Mouse (Mus musculus) midbrain, embryonic 12.5 days (tissue): ENCODE measurements at regions not wholly inside any gene's neighbourhood (a gene's known extent, or its start where the extent isn't known, plus 50 kb on each side); places are given as distances from the start of the nearest gene placed in this dataset.
"Not testable (repeated sequence)": the region's sequence is repeated elsewhere in the genome, so short reads cannot be mapped to it uniquely, and the experiment has no call there.

Experiments used
- ATAC-seq: fragments of 200-750 bp; cut with Nextera tagmentation; 2 replicates; pipeline ENCODE4 v1.8.0; 2017; ENCODE audit warnings: low read depth, moderate TSS enrichment, moderate library complexity; ENCODE audit not compliant: low FRiP score
- H3K27ac ChIP-seq: fragments of 300-500 bp; sonication (generic); replicated peaks from 2 replicates; pipeline ENCODE4 v1.5.1; 2016; ENCODE audit warnings: mild to moderate bottlenecking
- H3K27me3 ChIP-seq: fragments of 300-500 bp; sonication (generic); 2 replicates; pipeline ENCODE4 v1.6.1; 2016; ENCODE audit warnings: mild to moderate bottlenecking
- H3K36me3 ChIP-seq: fragments of 300-500 bp; sonication (generic); 2 replicates; pipeline ENCODE4 v1.6.1; 2016
- H3K4me1 ChIP-seq: fragments of 300-500 bp; sonication (generic); 2 replicates; pipeline ENCODE4 v1.6.1; 2016
- H3K4me2 ChIP-seq: fragments of 300-500 bp; sonication (generic); replicated peaks from 2 replicates; pipeline ENCODE4 v1.6.1; 2016; ENCODE audit warnings: mild to moderate bottlenecking, moderate library complexity
- H3K4me3 ChIP-seq: fragments of 300-500 bp; sonication (generic); 2 replicates; pipeline ENCODE4 v1.5.1; 2016; ENCODE audit warnings: mild to moderate bottlenecking
- H3K9ac ChIP-seq: fragments of 300-500 bp; sonication (generic); replicated peaks from 2 replicates; pipeline ENCODE4 v1.6.1; 2016; ENCODE audit warnings: mild to moderate bottlenecking, moderate library complexity
- H3K9me3 ChIP-seq: fragments of 300-500 bp; sonication (generic); 2 replicates; pipeline ENCODE4 v1.6.1; 2016; ENCODE audit warnings: mild to moderate bottlenecking
- WGBS: fragments of 180-500 bp; shearing (Covaris S2); methylation state at CpG from one replicate; pipeline ENCODE4 v1.1.7; 2016; 5-methylcytosine and 5-hydroxymethylcytosine counted together

GRCm38 (mm10) chr13:72241919-72242318 lies 278.4 kb upstream of the Irx1 start:
- no peaks in the 10 kb centered on the region for H3K4me1 ChIP-seq
- no peak overlapping the region for H3K9ac ChIP-seq
- no peak overlapping the region for H3K27ac ChIP-seq
- no peaks in the 10 kb centered on the region for H3K27me3 ChIP-seq
- no peaks in the 10 kb centered on the region for H3K9me3 ChIP-seq
- H3K36me3 ChIP-seq = no peaks in the 10 kb centered on the region
- H3K4me3 ChIP-seq = no peak overlapping the region
- no peak overlapping the region for H3K4me2 ChIP-seq
- no peak for ATAC-seq
- 79% methylated on average over 3 of the region's 3 CpGs for WGBS

- Histone ChIP-seq H3K4me2 (no peak overlapping the region), H3K9me3 (peaks cover 4% of the 10 kb centered on the region; the same call in 1 of the 2 replicates), H3K4me3 (no peak overlapping the region), H3K27ac (no peak overlapping the region), H3K36me3 (no peaks in the 10 kb centered on the region), H3K9ac (no peak overlapping the region), H3K27me3 (no peaks in the 10 kb centered on the region), H3K4me1 (no peaks in the 10 kb centered on the region)
- no peak for ATAC-seq
Observed at GRCm38 (mm10) chr13:72250419-72250818, 286.9 kb upstream of the Irx1 start.

- not testable (repeated sequence) for H3K36me3 ChIP-seq, H3K4me1 ChIP-seq, ATAC-seq, H3K4me3 ChIP-seq, H3K27me3 ChIP-seq, H3K9ac ChIP-seq, H3K9me3 ChIP-seq, H3K27ac ChIP-seq, H3K4me2 ChIP-seq
- WGBS = 64% methylated on average over 13 of the region's 13 CpGs
Observed at GRCm38 (mm10) chr13:72253242-72253641, 289.7 kb upstream of the Irx1 start.

GRCm38 (mm10) chr13:72258794-72259193 lies 295.3 kb upstream of the Irx1 start:
- Histone ChIP-seq H3K4me1 (no peaks in the 10 kb centered on the region), H3K27ac (no peak overlapping the region), H3K9me3 (no peaks in the 10 kb centered on the region), H3K36me3 (no peaks in the 10 kb centered on the region), H3K9ac (no peak overlapping the region), H3K27me3 (0 out of 2 replicates have a peak, but pooled peaks cover 7% of the 10 kb centered on the region), H3K4me2 (no peak overlapping the region), H3K4me3 (no peak overlapping the region)
- 92% methylated on average over 2 of the region's 2 CpGs for WGBS
- ATAC-seq = no peak

- Histone ChIP-seq H3K9ac (no peak overlapping the region), H3K27me3 (peaks cover 24% of the 10 kb centered on the region; the same call in 1 of the 2 replicates), H3K27ac (no peak overlapping the region), H3K4me1 (0 out of 2 replicates have a peak, but pooled peaks cover 7% of the 10 kb centered on the region), H3K4me2 (no peak overlapping the region), H3K36me3 (no peaks in the 10 kb centered on the region), H3K9me3 (no peaks in the 10 kb centered on the region), H3K4me3 (no peak overlapping the region)
- WGBS = 75% methylated on average over 3 of the region's 3 CpGs
- no peak for ATAC-seq
Observed at GRCm38 (mm10) chr13:72264416-72264815, 300.9 kb upstream of the Irx1 start.

GRCm38 (mm10) chr13:72265116-72265515 lies 301.6 kb upstream of the Irx1 start:
- no peaks in the 10 kb centered on the region for H3K9me3 ChIP-seq
- H3K36me3 ChIP-seq = no peaks in the 10 kb centered on the region
- no peak overlapping the region for H3K27ac ChIP-seq
- ATAC-seq = no peak
- no peak overlapping the region for H3K9ac ChIP-seq
- no peak overlapping the region for H3K4me2 ChIP-seq
- 74% methylated on average over 7 of the region's 7 CpGs for WGBS
- 0 out of 2 replicates have a peak, but pooled peaks cover 7% of the 10 kb centered on the region for H3K4me1 ChIP-seq
- peaks cover 24% of the 10 kb centered on the region; the same call in 1 of the 2 replicates for H3K27me3 ChIP-seq
- H3K4me3 ChIP-seq = no peak overlapping the region

GRCm38 (mm10) chr13:72265650-72266049 lies 302.1 kb upstream of the Irx1 start:
- H3K27ac ChIP-seq = no peak overlapping the region
- no peak overlapping the region for H3K4me2 ChIP-seq
- no peaks in the 10 kb centered on the region for H3K36me3 ChIP-seq
- 79% methylated on average over 11 of the region's 11 CpGs for WGBS
- H3K9ac ChIP-seq = no peak overlapping the region
- peaks cover 24% of the 10 kb centered on the region; the same call in 1 of the 2 replicates for H3K27me3 ChIP-seq
- H3K4me1 ChIP-seq = 0 out of 2 replicates have a peak, but pooled peaks cover 7% of the 10 kb centered on the region
- ATAC-seq = no peak
- H3K4me3 ChIP-seq = no peak overlapping the region
- H3K9me3 ChIP-seq = no peaks in the 10 kb centered on the region

- no peak for ATAC-seq
- no peak overlapping the region for H3K4me3 ChIP-seq
- H3K27ac ChIP-seq = no peak overlapping the region
- 0 out of 2 replicates have a peak, but pooled peaks cover 7% of the 10 kb centered on the region for H3K4me1 ChIP-seq
- H3K4me2 ChIP-seq = no peak overlapping the region
- WGBS = 85% methylated on average over 12 of the region's 12 CpGs
- no peak overlapping the region for H3K9ac ChIP-seq
- H3K27me3 ChIP-seq = peaks cover 24% of the 10 kb centered on the region; the same call in 1 of the 2 replicates
- H3K36me3 ChIP-seq = no peaks in the 10 kb centered on the region
- H3K9me3 ChIP-seq = no peaks in the 10 kb centered on the region
Observed at GRCm38 (mm10) chr13:72266174-72266768, 302.7 kb upstream of the Irx1 start.

- H3K4me3 ChIP-seq = no peak overlapping the region
- ATAC-seq = peak; percentile 83
- H3K9me3 ChIP-seq = no peaks in the 10 kb centered on the region
- H3K27me3 ChIP-seq = peaks cover 28% of the 10 kb centered on the region
- H3K36me3 ChIP-seq = no peaks in the 10 kb centered on the region
- H3K9ac ChIP-seq = no peak overlapping the region
- WGBS = 6% methylated on average over 2 of the region's 2 CpGs
- no peak overlapping the region for H3K27ac ChIP-seq
- H3K4me2 ChIP-seq = no peak overlapping the region
- no peaks in the 10 kb centered on the region; the same call in 1 of the 2 replicates for H3K4me1 ChIP-seq
Observed at GRCm38 (mm10) chr13:72280343-72280742, 316.8 kb upstream of the Irx1 start.

GRCm38 (mm10) chr13:72280871-72281270 lies 317.3 kb upstream of the Irx1 start:
- ATAC-seq = no peak
- Histone ChIP-seq H3K4me2 (no peak overlapping the region), H3K27ac (no peak overlapping the region), H3K9me3 (no peaks in the 10 kb centered on the region), H3K27me3 (peaks cover 31% of the 10 kb centered on the region), H3K4me3 (no peak overlapping the region), H3K4me1 (no peaks in the 10 kb centered on the region; the same call in 1 of the 2 replicates), H3K36me3 (no peaks in the 10 kb centered on the region), H3K9ac (no peak overlapping the region)
- 92% methylated on average over 5 of the region's 5 CpGs for WGBS

GRCm38 (mm10) chr13:72282764-72283163 lies 319.2 kb upstream of the Irx1 start:
- H3K27ac ChIP-seq = no peak overlapping the region
- no peak overlapping the region for H3K4me2 ChIP-seq
- no peaks in the 10 kb centered on the region for H3K36me3 ChIP-seq
- H3K4me1 ChIP-seq = no peaks in the 10 kb centered on the region; the same call in 1 of the 2 replicates
- no peak overlapping the region for H3K4me3 ChIP-seq
- 95% methylated on average over 3 of the region's 3 CpGs for WGBS
- ATAC-seq = no peak
- peaks cover 36% of the 10 kb centered on the region for H3K27me3 ChIP-seq
- H3K9me3 ChIP-seq = no peaks in the 10 kb centered on the region
- H3K9ac ChIP-seq = no peak overlapping the region

- no peak for ATAC-seq
- H3K9ac ChIP-seq = no peak overlapping the region
- H3K9me3 ChIP-seq = no peaks in the 10 kb centered on the region
- H3K4me1 ChIP-seq = peaks cover 7% of the 10 kb centered on the region
- WGBS = 36% methylated on average over 1 of the region's 1 CpGs
- no peak overlapping the region for H3K4me2 ChIP-seq
- H3K27me3 ChIP-seq = peaks cover 36% of the 10 kb centered on the region
- no peak overlapping the region for H3K27ac ChIP-seq
- H3K4me3 ChIP-seq = no peak overlapping the region
- no peaks in the 10 kb centered on the region for H3K36me3 ChIP-seq
Observed at GRCm38 (mm10) chr13:72283701-72284100, 320.2 kb upstream of the Irx1 start.

- Histone ChIP-seq H3K27ac (no peak overlapping the region), H3K4me3 (no peak overlapping the region), H3K9ac (no peak overlapping the region), H3K4me2 (no peak overlapping the region), H3K4me1 (peaks cover 21% of the 10 kb centered on the region), H3K27me3 (peaks cover 55% of the 10 kb centered on the region), H3K9me3 (no peaks in the 10 kb centered on the region), H3K36me3 (no peaks in the 10 kb centered on the region)
- ATAC-seq = no peak
- 95% methylated on average over 4 of the region's 4 CpGs for WGBS
Observed at GRCm38 (mm10) chr13:72286301-72286700, 322.8 kb upstream of the Irx1 start.
